Mouse (Mus musculus): Measurements from ENCODE around the gene Mcf2l.

GRCm38 (mm10) chr8:12833616-12834015 is 40.0 kb upstream of the Mcf2l start:
- TF ChIP-seq CTCF (IDR thresholded peaks at IDR 0.05; ENCODE audit: low read depth) (no peak), EP300 (IDR thresholded peaks at IDR 0.05; ENCODE audit: low read depth) (no peak)
